Mouse (Mus musculus) olfactory bulb, adult 2 months (tissue): ENCODE data around the gene Eif2s3x.
"Not testable (repeated sequence)": the region's sequence is repeated elsewhere in the genome, so short reads cannot be mapped to it uniquely, and the experiment has no call there.

Experiments
- CTCF ChIP-seq: fragments of 200-500 bp; IDR thresholded peaks from 2 replicates; pipeline ENCODE4 v1.5.1; 2012; ENCODE audit warnings: low read depth, mild to moderate bottlenecking, low read length, moderate library complexity; ENCODE audit not compliant: insufficient read depth
- POLR2A ChIP-seq: fragments of 200-500 bp; IDR thresholded peaks from 2 replicates; pipeline ENCODE4 v1.6.1; 2012; ENCODE audit warnings: mild to moderate bottlenecking, low read depth, low read length, moderate library complexity; ENCODE audit not compliant: insufficient read depth

DNA sequence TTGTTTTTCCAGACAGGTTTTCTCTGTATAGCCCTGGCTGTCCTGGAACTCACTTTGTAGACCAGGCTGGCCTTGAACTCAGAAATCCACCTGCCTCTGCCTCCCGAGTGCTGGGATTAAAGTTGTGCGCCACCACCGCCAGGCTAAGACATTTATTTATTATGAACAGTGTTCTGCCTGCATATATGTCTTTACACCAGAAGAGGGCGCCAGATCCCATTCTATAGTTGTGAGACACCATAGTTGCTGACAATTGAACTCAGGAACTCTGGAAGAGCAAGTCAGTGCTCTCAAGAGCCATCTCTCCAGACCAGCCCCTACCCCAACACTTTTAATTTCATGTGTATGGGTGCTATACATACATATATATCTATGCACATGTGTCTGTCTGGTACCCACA is 18.8 kb downstream of the Eif2s3x start:
- not testable (repeated sequence) for TF ChIP-seq CTCF, POLR2A
